Mouse (Mus musculus) thymus, postnatal 25 days (tissue): ENCODE results near the gene Nrbp1.
"Not testable (repeated sequence)": the region's sequence is repeated elsewhere in the genome, so short reads cannot be mapped to it uniquely, and the experiment has no call there.

ENCODE experiments used
- DNase-seq: peaks from one replicate; pipeline ENCODE4 v3.0.0; 2022

Gene Nrbp1

GRCm38 (mm10) chr5:31216554-31216953 lies 24.1 kb upstream of the Nrbp1 start:
- DNase-seq = not testable (repeated sequence)

- no peak for DNase-seq
These were observed 22.4 kb upstream of the Nrbp1 start for GRCm38 (mm10) chr5:31218294-31218693.

GRCm38 (mm10) chr5:31219070-31219469 lies 21.6 kb upstream of the Nrbp1 start:
- no peak for DNase-seq

- no peak for DNase-seq
These were observed 21.2 kb upstream of the Nrbp1 start for GRCm38 (mm10) chr5:31219474-31219873.

GRCm38 (mm10) chr5:31219911-31220447 lies 20.7 kb upstream of the Nrbp1 start:
- no peak for DNase-seq

GRCm38 (mm10) chr5:31220448-31221303 lies 20.0 kb upstream of the Nrbp1 start, which contains the start of gene Ppm1g:
Gene Ppm1g, minus strand, starts transcription at chr5:31220687.
- DNase-seq = peak; percentile 98

GRCm38 (mm10) chr5:31221304-31221945 lies 19.2 kb upstream of the Nrbp1 start:
- DNase-seq = peak; percentile 47

- DNase-seq = no peak
These were observed 18.0 kb upstream of the Nrbp1 start for GRCm38 (mm10) chr5:31222696-31223095.

- DNase-seq = no peak
These were observed 14.0 kb upstream of the Nrbp1 start for GRCm38 (mm10) chr5:31226641-31227040.

GRCm38 (mm10) chr5:31241522-31242034 lies 914 bp downstream of the Nrbp1 start:
- no peak for DNase-seq

- no peak for DNase-seq
These were observed 1.5 kb downstream of the Nrbp1 start for GRCm38 (mm10) chr5:31242191-31242590.

- no peak for DNase-seq
These were observed 10.1 kb downstream of the Nrbp1 start for GRCm38 (mm10) chr5:31250716-31251115.

GRCm38 (mm10) chr5:31251541-31252101 lies 11.0 kb downstream of the Nrbp1 start, which contains the start of gene Krtcap3:
Gene Krtcap3, plus strand, starts transcription at chr5:31251691.
- DNase-seq = peak; percentile 24

- no peak for DNase-seq
These were observed 11.5 kb downstream of the Nrbp1 start for GRCm38 (mm10) chr5:31252151-31252550.

- no peak for DNase-seq
These were observed 12.3 kb downstream of the Nrbp1 start for GRCm38 (mm10) chr5:31252795-31253545.

- no peak for DNase-seq
These were observed 13.1 kb downstream of the Nrbp1 start for GRCm38 (mm10) chr5:31253806-31254205.

- no peak for DNase-seq
These were observed 13.8 kb downstream of the Nrbp1 start for GRCm38 (mm10) chr5:31254452-31254851.

GRCm38 (mm10) chr5:31254901-31255300 lies 14.2 kb downstream of the Nrbp1 start:
- no peak for DNase-seq

- no peak for DNase-seq
These were observed 14.7 kb downstream of the Nrbp1 start for GRCm38 (mm10) chr5:31255381-31255780.

- no peak for DNase-seq
These were observed 15.3 kb downstream of the Nrbp1 start for GRCm38 (mm10) chr5:31255971-31256370.

- no peak for DNase-seq
These were observed 17.0 kb downstream of the Nrbp1 start for GRCm38 (mm10) chr5:31257616-31258015.

GRCm38 (mm10) chr5:31266101-31266500 lies 25.4 kb downstream of the Nrbp1 start:
- DNase-seq = no peak
